Mouse (Mus musculus): ENCODE data around the gene Usp29. TPM values are rescaled to one million over a fixed set of nuclear protein-coding genes. Genes with fewer than 3 reads are reported as not detected.

Usp29 gene
- polyA plus RNA-seq (2016; fragmentation: Nextera tagmentation; extraction: Ambion mirVana) = 9.8 and 10.3 TPM in 2 replicates

DNA sequence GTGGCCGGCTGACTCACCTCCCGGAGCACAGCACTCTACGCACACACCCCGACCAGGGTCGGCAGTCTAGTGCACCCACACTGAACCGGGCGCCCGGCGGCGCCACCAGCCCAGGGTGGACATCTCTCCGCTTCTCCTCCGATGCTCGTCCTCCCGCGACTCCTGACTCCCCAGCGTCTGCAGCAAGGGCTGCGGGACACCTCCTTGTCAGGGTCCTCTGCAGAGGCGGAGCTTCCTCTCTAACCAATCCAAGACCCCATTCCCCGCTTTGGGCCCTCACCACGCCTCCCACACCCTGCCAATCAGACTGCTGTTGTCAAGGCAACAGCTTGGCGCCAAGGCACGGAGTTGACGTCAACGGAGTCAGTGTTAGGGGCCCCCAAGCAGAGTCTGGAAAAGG is at the start of gene Usp29, which contains the start of gene Peg3:
TSS of gene Usp29 (plus strand) at position 338 of the 400 bp plus-strand sequence.
TSS of gene Peg3 (minus strand) at position 191 of the 400 bp plus-strand sequence.
- peak within 1 kb of the TSS; percentile 93 for H3K27ac ChIP-seq (ENCODE audit: poor library complexity, severe bottlenecking)
- H3K4me2 ChIP-seq = peak within 1 kb of the TSS; percentile 67
- H3K9me3 ChIP-seq (replicated peaks) = peaks cover 38% of the 10 kb centered on the region
- peak; percentile 67 for ATAC-seq (ENCODE audit: insufficient number of reproducible peaks, low FRiP score)
- peaks cover 9% of the 10 kb centered on the region for H3K36me3 ChIP-seq
- 0 out of 2 replicates have a peak, but pooled peaks cover 4% of the 10 kb centered on the region for H3K4me1 ChIP-seq (replicated peaks)
- 56% methylated on average over 24 of the region's 24 CpGs for WGBS
- H3K9ac ChIP-seq = peak within 1 kb of the TSS; percentile 87
- H3K27me3 ChIP-seq (replicated peaks) = no peaks in the 10 kb centered on the region
- H3K4me3 ChIP-seq = peak within 1 kb of the TSS; percentile 63

DNA sequence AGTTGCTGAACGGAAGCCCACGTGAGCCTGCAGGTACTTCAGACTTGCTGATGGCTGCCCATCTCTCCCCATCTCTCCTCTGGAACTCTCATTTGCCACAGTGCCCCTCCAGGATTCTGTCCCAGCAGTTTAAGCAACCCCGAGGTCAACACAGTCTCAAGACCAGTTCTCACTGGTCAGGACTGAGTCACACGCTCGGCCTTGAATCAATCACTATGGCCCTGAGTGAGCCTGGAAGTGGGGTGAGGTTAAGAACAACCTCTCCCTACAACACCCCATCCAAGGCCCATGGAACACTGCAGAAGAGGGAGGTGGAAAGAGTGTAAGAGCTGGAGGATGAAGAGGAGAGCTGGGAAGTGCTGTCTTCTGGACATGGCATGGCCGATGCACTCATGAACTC is 44.9 kb upstream of the Usp29 start:
- H3K9ac ChIP-seq = no peak overlapping the region
- H3K4me2 ChIP-seq = no peak overlapping the region
- no peaks in the 10 kb centered on the region for H3K9me3 ChIP-seq (replicated peaks)
- ATAC-seq (ENCODE audit: insufficient number of reproducible peaks, low FRiP score) = no peak
- no peaks in the 10 kb centered on the region for H3K4me1 ChIP-seq (replicated peaks)
- H3K36me3 ChIP-seq = peaks cover 54% of the 10 kb centered on the region
- H3K27me3 ChIP-seq (replicated peaks) = no peaks in the 10 kb centered on the region
- H3K4me3 ChIP-seq = no peak overlapping the region
- WGBS = 91% methylated on average over 6 of the region's 6 CpGs
- H3K27ac ChIP-seq (ENCODE audit: poor library complexity, severe bottlenecking) = no peak overlapping the region

DNA sequence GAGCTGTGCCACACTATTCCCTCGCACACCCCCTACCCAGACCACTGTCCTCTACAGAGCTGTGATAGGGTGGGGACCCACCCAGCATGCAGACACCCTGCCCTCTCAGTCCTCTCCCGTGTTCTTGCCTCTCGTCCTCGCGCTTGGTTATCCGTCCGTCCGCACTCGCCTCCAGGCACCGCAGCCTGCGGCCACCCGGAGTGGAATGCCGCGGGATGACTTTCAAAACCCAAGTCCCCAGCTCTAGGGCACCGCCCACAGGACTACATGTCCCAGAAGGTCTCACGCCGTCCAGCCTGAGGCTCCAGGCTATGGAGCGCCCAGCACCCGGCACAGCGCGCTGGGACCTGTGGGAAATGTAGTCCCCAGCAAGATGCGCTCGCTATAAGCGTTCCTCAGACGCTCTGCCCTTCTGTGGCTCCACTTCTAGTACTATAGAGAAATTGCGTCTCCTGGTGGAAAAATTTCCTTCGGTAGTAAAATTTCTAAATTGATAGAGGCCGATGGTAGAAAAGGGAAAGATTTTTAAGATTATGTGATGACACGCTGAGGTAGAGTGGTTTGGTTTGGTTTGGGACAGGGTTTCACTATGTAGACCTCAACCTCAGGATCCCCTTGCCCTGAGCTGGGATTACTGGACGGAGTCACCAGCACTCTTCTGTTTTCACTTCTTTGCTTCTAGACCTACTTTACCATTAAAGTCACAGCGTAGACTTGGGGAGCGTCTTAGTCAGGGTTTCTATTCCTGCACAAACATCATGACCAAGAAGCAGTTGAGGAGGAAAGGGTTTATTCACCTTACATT is 33.9 kb upstream of the Usp29 start, which contains the start of gene Zim1:
TSS of gene Zim1 (minus strand) at position 210 of the 805 bp plus-strand sequence.
- peak; percentile 98 for ATAC-seq (ENCODE audit: insufficient number of reproducible peaks, low FRiP score)
- WGBS = 10% methylated on average over 32 of the region's 32 CpGs

DNA sequence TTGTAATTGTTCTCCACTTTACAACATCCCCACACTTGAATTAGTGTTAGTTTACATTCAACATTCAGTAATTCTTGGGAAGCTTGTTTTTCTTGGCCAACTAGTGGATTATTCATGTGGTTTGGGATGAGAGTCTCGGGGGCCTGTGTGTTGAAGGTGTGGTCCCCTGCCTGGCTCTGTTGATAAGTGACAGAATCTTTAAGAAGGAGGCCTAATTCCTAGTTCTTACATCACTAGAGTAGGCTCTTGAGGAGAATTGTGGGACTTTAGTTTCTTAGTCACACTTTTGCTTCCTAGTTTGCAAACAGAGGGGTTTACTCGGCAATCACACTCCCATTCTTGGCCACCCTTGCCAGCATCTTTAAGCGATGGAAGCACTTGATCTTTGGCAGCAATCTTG is 31.1 kb upstream of the Usp29 start:
- H3K4me1 ChIP-seq (replicated peaks) = peaks cover under 1% of the 10 kb centered on the region; the same call in 1 of the 2 replicates
- ATAC-seq (ENCODE audit: insufficient number of reproducible peaks, low FRiP score) = no peak

More for the DNA sequence above, 33.9 kb upstream of the Usp29 start, which contains the start of gene Zim1:
- Histone ChIP-seq H3K4me3 (peak within 1 kb of the TSS; percentile 62), H3K27me3 (replicated peaks) (no peaks in the 10 kb centered on the region), H3K4me1 (replicated peaks) (peaks cover 14% of the 10 kb centered on the region), H3K27ac (ENCODE audit: poor library complexity, severe bottlenecking) (peak within 1 kb of the TSS; percentile 19; the same call in 1 of the 2 replicates), H3K4me2 (peak within 1 kb of the TSS; percentile 76), H3K9me3 (replicated peaks) (no peaks in the 10 kb centered on the region), H3K9ac (peak within 1 kb of the TSS; percentile 79), H3K36me3 (no peaks in the 10 kb centered on the region)

DNA sequence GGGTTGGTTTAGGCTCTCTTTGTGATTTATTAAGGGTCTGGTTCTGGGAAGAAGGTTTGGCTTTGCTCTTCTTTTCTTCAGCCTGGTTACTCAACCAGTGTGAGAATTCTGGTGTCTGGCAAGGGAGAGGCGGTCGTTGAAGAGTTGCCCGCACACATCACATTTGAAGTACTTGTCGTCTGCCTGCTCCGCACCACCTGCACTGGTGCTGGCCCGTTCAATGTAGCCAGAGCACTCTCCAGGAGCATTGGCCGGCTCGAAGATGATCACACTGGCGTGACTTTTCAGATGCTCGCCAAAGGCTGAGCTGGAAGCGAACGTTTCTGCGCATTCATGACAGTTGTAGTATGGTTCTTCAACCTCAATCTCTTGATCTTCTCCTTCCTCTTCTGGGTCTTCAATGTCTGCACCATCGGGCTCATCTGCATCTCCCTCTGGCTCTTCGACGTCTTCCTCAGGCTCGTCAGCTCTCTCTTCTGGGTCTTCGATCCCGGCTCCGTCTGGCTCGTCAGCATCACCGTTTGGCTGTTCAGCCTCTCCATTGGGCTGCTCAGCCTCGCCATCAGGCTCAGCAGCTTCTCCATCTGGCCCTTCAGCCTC is 22.9 kb upstream of the Usp29 start:
- Histone ChIP-seq H3K36me3 (peaks cover 70% of the 10 kb centered on the region), H3K9ac (no peak overlapping the region)

More for the DNA sequence above, 31.1 kb upstream of the Usp29 start:
- H3K9me3 ChIP-seq (replicated peaks) = no peaks in the 10 kb centered on the region
- H3K36me3 ChIP-seq = 0 out of 2 replicates have a peak, but pooled peaks cover 3% of the 10 kb centered on the region
- H3K27me3 ChIP-seq (replicated peaks) = no peaks in the 10 kb centered on the region
- H3K9ac ChIP-seq = no peak overlapping the region
- H3K27ac ChIP-seq (ENCODE audit: poor library complexity, severe bottlenecking) = no peak overlapping the region
- H3K4me3 ChIP-seq = no peak overlapping the region
- 69% methylated on average over 3 of the region's 3 CpGs for WGBS
- no peak overlapping the region for H3K4me2 ChIP-seq

DNA sequence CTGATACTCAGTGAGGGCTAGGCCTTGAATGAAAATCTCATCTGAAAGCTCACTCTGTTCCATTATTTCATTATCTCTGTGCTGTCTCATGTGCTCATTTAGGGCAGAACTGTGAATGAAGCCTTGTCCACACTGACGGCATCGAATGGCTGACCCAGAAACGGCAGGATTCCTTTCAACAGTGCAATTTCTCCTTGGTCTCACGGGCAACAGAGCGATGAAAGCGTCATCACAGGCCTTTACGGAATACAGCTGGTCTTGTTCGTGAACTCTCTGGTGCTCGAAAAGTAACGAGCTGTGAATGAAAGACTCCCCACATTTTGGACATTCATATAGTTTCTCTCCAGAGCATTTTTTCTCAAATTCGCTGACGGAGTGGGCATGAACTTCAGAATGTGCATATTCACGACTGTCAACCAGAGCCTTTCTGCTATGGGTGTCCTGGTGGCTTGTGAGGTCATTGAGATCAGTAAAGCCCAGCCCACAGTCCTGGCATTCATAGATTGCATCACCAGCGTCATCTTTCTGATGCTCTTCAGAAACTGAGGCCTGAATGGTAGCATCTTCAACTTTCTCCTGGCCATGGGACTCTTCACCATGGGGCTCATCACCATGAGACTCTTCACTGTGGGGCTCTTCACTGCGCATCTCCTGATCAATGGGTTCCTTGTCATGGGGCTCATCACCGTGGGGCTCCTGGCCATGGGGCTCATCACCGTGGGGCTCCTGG is 21.8 kb upstream of the Usp29 start:
- no peak overlapping the region for H3K4me3 ChIP-seq
- WGBS = 78% methylated on average over 17 of the region's 17 CpGs
- no peak overlapping the region for H3K9ac ChIP-seq
- no peak overlapping the region for H3K4me2 ChIP-seq
- H3K27me3 ChIP-seq (replicated peaks) = no peaks in the 10 kb centered on the region
- no peak for ATAC-seq (ENCODE audit: insufficient number of reproducible peaks, low FRiP score)
- H3K27ac ChIP-seq (ENCODE audit: poor library complexity, severe bottlenecking) = no peak overlapping the region
- no peaks in the 10 kb centered on the region; the same call in 1 of the 2 replicates for H3K9me3 ChIP-seq (replicated peaks)
- H3K36me3 ChIP-seq = peaks cover 75% of the 10 kb centered on the region
- H3K4me1 ChIP-seq (replicated peaks) = no peaks in the 10 kb centered on the region

More for the DNA sequence above, 22.9 kb upstream of the Usp29 start:
- H3K27me3 ChIP-seq (replicated peaks) = no peaks in the 10 kb centered on the region
- 89% methylated on average over 23 of the region's 23 CpGs for WGBS
- H3K9me3 ChIP-seq (replicated peaks) = no peaks in the 10 kb centered on the region; the same call in 1 of the 2 replicates
- no peak overlapping the region for H3K4me3 ChIP-seq
- no peaks in the 10 kb centered on the region for H3K4me1 ChIP-seq (replicated peaks)
- H3K4me2 ChIP-seq = no peak overlapping the region
- no peak for ATAC-seq (ENCODE audit: insufficient number of reproducible peaks, low FRiP score)
- no peak overlapping the region for H3K27ac ChIP-seq (ENCODE audit: poor library complexity, severe bottlenecking)

DNA sequence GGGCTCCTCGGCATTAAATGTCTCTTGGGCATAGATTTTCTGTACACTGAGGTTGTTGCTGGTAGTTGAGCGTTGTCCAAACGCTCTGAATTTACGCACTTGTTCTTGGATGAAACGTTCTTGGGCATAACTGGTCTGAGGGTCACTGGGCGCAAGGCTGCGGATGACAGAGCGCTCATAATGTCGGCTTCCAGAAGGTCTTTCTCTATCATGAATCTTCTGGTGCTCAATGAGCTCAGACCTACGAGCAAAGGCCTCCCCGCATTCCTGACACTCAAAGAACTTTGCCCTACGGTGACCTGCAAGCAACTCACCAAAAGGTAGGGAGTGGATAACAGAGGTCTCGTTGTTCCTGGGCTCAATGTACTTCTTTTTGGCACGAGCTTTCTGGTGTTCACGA is 21.0 kb upstream of the Usp29 start:
- Histone ChIP-seq H3K27me3 (replicated peaks) (no peaks in the 10 kb centered on the region), H3K4me2 (no peak overlapping the region), H3K4me1 (replicated peaks) (no peaks in the 10 kb centered on the region), H3K27ac (ENCODE audit: poor library complexity, severe bottlenecking) (no peak overlapping the region), H3K9ac (no peak overlapping the region), H3K9me3 (replicated peaks) (no peaks in the 10 kb centered on the region; the same call in 1 of the 2 replicates), H3K36me3 (peaks cover 76% of the 10 kb centered on the region), H3K4me3 (no peak overlapping the region)
- no peak for ATAC-seq (ENCODE audit: insufficient number of reproducible peaks, low FRiP score)
- WGBS = 91% methylated on average over 15 of the region's 15 CpGs

DNA sequence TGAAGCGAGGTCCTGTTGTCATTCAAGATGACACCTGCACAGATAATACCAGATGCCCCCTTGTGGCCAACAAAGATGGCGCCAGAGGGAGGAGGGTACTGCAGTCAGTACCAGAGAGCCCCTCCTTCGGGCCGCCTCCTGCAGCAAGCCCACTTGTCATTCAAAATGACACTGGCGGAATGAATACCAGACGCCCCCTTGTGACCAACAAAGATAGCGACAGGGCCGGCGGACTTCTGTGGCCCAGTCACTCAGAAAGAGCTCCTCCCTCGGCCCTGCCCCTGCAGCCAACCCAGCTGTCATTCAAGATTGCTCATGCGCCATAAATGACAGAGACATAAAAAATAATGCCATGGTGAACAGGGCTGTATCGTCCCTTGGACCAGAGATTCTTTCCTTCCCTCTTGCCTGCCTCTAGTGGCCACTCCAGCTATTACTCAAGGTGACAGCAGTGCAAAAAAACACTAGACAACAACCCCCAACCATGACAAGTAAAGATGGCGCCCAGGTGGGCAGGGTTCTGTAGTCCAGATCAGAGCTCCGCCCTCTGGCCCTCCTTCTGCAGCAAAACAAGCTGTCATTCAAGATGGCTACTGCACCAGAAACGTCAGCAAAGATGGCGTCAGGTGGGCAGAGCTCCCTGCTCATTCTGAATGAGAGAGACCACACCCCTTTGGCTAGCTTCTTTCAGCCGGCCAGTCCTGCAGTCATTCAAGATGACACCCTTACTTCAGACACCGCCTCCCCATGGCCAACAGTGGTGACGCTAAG is 2.8 kb upstream of the Usp29 start:
- H3K9ac ChIP-seq = 0 out of 2 replicates have a peak overlapping the region, but pooled peaks have one; percentile 16
- 0 out of 2 replicates have a peak, but pooled peaks cover 4% of the 10 kb centered on the region for H3K4me1 ChIP-seq (replicated peaks)
- peak overlapping the region; percentile 45 for H3K4me2 ChIP-seq
- H3K36me3 ChIP-seq = peaks cover 34% of the 10 kb centered on the region
- ATAC-seq (ENCODE audit: insufficient number of reproducible peaks, low FRiP score) = peak; percentile 38
- H3K9me3 ChIP-seq (replicated peaks) = peaks cover 38% of the 10 kb centered on the region
- no peaks in the 10 kb centered on the region for H3K27me3 ChIP-seq (replicated peaks)
- peak overlapping the region; percentile 80 for H3K27ac ChIP-seq (ENCODE audit: poor library complexity, severe bottlenecking)
- 58% methylated on average over 19 of the region's 19 CpGs for WGBS
- peak overlapping the region; percentile 63 for H3K4me3 ChIP-seq

DNA sequence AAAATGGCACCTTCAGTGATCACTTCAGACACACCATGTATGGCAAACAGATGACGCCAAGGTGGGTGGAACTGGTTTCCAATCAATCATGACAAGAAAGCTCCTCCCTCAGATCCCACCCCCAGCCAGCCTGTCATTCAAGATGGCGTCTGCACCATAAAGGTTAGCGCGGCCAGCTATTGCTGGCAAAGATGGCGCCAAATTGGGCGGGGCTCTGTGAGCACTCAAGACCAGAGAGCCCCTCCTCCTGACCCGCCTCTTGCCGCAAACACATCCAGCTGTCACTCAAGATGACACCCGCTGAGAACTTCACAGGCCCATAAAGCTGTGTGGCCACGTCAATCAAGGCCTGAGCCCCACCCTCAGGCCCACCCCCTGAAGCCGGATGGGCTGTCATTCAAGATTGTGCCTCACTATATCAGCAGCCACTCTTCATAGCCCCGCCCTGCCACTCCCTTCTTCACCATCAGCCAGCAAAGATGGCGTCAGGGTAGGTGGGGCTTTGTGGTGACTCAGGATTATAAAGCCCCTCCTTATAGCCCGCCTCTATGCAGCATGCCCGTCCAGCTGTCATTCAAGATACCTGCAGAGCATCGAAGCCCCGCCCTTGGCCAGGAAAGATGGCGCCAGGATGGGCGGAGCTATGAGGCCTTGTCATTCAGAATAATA is 2.0 kb upstream of the Usp29 start:
- Histone ChIP-seq H3K27ac (ENCODE audit: poor library complexity, severe bottlenecking) (peak overlapping the region; percentile 93), H3K9ac (0 out of 2 replicates have a peak overlapping the region, but pooled peaks have one; percentile 16), H3K4me2 (peak overlapping the region; percentile 45), H3K4me1 (replicated peaks) (0 out of 2 replicates have a peak, but pooled peaks cover 4% of the 10 kb centered on the region), H3K4me3 (peak overlapping the region; percentile 63), H3K9me3 (replicated peaks) (peaks cover 38% of the 10 kb centered on the region), H3K27me3 (replicated peaks) (no peaks in the 10 kb centered on the region), H3K36me3 (peaks cover 27% of the 10 kb centered on the region)
- WGBS = 46% methylated on average over 19 of the region's 19 CpGs
- peak; percentile 85 for ATAC-seq (ENCODE audit: insufficient number of reproducible peaks, low FRiP score)

All from heart, embryonic 12.5 days (tissue).